Mouse (Mus musculus): ENCODE data around the gene 2410002F23Rik.
A peak's percentile ranks its signal among the peaks of the same experiment; 100 is the strongest.
"Not testable (repeated sequence)": the region's sequence is repeated elsewhere in the genome, so short reads cannot be mapped to it uniquely, and the experiment has no call there.

The 2410002F23Rik gene

DNA sequence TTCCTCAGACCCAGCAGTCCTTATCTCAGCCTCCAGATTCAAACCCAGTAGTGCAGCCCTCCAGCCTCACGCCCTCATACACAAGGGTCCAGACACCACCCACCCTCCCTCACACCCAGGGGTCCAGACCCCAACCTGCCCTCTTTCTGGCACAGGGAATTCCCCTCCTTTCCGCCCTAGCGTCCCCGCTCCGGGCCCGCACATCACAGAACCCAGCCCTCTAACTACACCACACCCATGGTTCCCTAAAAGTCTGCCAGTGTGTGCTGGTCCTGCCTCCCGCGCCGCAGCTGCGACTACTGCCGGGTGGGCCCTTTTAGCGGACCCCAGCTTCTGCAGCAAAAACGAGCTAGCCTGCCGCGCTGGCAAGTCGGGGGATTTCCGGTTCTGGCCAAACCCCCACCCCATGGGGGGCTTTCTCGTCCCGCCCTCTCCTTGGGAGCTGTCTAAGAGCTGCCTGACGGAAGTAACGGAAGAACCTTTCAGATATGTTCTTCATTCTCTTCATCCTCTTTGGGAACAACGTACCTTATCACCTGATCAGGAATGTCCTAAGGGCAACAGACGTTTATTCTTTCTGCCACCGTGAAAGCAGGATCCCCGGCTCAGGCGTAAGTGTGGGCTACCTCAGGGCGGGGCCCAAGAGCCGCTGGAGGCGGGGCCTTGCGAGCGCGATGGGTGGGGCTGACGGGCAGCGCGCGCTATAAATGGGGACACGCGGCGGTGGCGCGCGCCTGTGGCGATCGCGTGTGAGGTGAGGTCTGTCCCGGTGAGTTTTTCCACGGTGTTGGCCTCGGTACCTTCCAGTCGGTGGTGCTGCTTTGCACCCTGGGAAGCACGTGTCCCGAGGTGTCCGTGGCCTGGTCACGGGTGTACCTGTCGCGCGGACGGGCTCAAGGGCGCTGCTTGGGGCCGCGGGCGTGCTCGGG, at the start of gene 2410002F23Rik, which contains the start of gene 1700028J19Rik:
Gene 2410002F23Rik (plus strand): TSS at position 668 of the 929 bp plus-strand sequence.
Gene 1700028J19Rik (minus strand): TSS at position 641 of the 929 bp plus-strand sequence.
- DNase-seq (ENCODE audit: inconsistent age in 2 of 2, low spot score in 1 of 2): peak; percentile 93 to 98

DNA sequence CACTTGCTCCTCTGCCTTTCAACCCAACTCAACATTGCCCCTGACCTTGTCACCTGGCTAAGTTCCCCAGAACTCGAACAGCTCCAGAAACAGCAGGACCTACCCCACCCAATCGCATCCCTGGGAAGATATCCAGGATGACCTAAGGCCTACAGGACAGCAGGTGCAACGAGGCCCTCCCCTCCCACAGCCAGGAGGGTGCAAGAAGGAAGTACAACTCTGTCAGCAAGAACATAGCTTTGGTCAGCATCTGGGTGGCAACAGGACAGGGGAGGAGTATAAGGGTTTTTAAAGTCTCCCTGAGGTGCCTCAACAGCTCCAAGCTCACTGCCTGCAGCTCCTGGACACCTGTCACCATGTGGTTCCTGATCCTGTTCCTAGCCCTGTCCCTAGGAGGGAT, 48.6 kb upstream of the 2410002F23Rik start, which contains the start of gene Klk1b3:
Gene Klk1b3 (plus strand): TSS at position 301 of the 400 bp plus-strand sequence.
- DNase-seq (ENCODE audit: inconsistent age in 2 of 2, low spot score in 1 of 2): no peak

DNA sequence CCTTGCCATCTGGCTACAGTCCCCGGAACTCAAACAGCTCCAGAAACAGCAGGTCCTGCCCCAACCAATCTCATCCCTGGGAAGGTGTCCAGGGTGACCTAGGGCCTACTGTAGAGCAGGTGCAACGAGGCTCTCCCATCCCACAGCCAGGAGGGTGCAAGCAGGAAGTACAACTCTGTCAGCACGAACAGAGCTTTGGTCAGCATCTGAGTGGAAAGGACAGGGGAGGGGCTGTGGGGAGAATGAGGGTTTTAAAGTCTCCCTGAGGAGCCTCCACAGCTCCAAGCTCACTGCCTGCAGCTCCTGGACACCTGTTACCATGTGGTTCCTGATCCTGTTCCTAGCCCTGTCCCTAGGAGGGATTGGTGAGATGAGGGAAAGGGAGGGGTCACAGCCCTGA, 39.4 kb upstream of the 2410002F23Rik start, which contains the start of gene Klk1b4:
Gene Klk1b4 (plus strand): TSS at position 301 of the 400 bp plus-strand sequence.
- DNase-seq (ENCODE audit: inconsistent age in 2 of 2, low spot score in 1 of 2): not testable (repeated sequence)

DNA sequence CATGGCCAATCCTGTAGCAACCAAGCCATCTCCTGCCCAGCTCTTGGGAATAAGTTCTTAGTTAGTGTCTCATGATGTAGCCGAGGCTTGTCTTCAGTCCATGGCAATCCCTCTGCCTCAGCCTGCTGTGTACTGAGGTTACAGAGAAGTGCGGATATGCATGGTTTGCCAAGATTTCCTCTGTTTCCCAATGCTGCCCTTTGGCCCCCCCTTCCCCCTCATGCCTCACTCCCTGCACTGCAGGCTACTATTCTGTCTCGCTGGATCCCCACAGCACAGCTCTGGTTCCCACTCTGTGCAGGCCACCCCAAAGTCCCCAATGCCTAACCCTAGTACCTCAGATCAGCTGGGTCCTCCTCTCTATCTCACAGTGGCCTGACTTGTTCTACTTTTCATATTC, 38.2 kb upstream of the 2410002F23Rik start:
- DNase-seq (ENCODE audit: inconsistent age in 2 of 2, low spot score in 1 of 2): no peak

DNA sequence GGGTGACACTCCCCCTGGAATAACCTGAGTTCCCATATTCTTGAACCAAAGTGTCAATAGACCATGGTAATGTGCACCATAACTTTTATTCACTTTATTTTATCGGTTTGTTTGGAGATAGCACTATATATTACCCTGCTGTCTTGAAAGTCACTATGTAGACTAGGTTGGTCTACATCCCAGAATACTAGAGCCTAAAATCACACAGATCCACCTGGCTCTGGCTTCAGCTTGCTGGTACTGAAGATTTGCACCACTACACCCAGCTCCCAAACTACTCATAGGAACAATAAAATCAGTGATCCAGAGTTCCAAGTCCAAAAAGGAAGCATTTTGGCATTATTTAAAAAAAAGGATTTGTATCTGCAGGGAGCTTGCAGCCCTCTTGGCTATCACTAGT, 30.9 kb upstream of the 2410002F23Rik start, which contains the start of gene Klk1b5:
Gene Klk1b5 (plus strand): TSS at position 301 of the 400 bp plus-strand sequence.
- no peak for DNase-seq (ENCODE audit: inconsistent age in 2 of 2, low spot score in 1 of 2)

DNA sequence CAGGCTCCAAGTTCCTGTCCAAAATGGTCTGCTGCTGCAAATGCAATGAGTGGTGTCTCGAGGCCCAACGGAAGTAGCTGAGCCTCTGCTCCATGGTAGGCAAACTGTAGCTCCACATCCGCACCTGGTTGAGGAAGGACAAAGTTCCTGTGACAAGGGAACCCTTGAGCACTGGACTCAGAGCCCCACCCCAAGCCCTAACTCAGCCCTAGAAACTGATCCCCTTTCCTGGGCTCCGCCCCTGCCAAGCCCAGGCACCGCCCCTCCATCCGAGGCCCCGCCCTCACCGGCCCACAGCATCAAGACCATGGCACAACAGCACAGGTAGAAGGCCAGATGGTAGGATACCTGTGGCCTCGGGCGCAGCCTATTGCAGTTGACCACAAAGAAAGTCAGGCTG, 24.9 kb upstream of the 2410002F23Rik start:
- not testable (repeated sequence) for DNase-seq (ENCODE audit: inconsistent age in 2 of 2, low spot score in 1 of 2)

DNA sequence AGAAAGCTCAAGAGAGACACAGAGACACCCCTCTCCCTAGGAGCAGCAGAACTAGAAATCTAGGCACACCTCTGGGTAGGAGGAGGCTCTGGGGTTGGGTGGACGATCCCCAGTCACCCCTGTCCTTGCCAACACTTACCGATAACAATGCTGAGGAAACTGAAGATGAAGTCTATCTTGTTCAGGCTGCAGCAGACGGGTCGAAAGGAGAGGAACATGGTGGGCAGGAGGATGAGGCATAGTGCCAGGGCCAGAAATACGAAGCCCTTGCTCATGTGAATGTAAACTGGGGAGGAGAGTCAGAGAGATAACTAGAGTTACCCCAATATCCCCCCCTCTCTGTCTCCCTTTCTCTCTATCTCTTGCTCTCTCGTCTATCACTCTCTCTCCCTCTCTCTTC, 24.2 kb upstream of the 2410002F23Rik start:
- DNase-seq (ENCODE audit: inconsistent age in 2 of 2, low spot score in 1 of 2): not testable (repeated sequence)

DNA sequence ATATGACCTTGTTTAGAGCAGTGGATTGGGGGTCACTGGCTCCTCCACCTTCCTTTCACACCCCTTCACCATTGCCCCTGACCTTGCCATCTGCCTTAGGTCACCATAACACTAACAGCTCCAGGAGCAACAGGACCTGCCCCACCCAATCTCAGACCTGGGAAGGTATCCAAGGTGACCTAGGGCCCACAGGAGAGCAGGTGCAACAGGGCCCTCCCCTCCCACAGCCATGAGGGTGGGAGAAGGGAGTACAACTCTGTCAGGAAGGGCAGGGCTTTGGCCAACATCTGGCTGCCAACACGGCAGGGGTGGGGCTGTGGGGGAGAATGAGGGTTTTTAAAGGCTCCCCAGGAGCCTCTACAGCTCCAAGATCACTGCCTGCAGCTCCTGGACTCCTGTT, 21.4 kb upstream of the 2410002F23Rik start, which contains the start of gene Klk1:
Gene Klk1 (plus strand): TSS at position 285 of the 400 bp plus-strand sequence.
- no peak for DNase-seq (ENCODE audit: inconsistent age in 2 of 2, low spot score in 1 of 2)

DNA sequence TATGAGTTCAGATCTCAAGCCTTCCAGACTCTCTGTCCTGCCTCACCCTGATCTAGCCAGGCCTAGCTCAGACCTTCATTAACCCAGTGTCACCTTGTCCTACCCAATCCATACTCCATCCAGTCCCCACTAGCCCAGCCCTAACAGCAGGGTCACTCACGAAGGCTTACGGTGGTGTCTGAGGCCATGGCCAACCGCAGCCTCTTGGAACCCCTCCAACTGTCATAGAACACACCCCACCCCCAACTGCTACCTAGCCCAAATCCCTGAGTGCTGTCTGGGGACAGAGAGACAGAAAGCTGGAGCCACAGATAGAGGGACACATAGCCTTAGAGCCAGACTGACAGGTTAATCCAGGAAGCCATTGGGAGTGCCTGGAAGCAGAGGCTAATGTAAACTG, 10.6 kb upstream of the 2410002F23Rik start, which contains the start of gene Gm36864:
Gene Gm36864 (plus strand): TSS at position 269 of the 400 bp plus-strand sequence.
- DNase-seq (ENCODE audit: inconsistent age in 2 of 2, low spot score in 1 of 2): no peak

DNA sequence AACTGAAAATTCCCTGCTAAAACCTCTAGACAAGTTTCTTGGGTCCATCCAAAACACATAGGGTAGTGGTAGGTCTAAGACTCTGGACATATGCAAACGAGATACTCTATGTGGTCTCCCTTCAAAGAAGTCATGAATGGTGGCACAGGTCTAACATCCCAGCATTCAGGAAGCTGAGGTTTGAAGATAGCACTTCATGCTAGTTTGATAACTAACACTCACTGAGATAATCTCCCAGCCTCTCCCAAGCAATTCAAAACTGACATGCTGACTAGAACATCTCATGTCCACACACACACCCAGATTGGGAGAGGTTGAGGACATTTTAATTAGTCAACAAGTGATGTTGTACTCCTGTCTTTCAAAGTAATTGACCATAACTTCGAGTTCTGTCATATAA, 6.6 kb upstream of the 2410002F23Rik start:
- DNase-seq (ENCODE audit: inconsistent age in 2 of 2, low spot score in 1 of 2): no peak

DNA sequence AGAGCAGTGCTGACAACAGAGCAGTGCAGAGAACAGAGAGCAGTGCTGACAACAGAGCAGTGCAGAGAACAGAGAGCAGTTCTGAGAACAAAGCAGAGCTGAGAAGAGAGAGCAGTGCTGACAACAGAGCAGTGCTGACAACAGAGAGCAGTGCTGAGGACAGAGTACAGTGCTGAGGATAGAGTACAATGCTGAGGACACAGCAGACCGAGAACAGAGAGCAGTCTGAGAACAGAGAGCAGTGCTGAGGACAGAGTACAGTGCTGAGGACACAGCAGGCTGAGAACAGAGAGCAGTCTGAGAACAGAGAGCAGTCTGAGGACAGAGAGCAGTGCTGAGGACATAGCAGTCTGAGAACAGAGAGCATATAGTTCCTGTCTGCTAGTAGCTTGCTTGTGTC, 5.8 kb upstream of the 2410002F23Rik start:
- DNase-seq (ENCODE audit: inconsistent age in 2 of 2, low spot score in 1 of 2): no peak

DNA sequence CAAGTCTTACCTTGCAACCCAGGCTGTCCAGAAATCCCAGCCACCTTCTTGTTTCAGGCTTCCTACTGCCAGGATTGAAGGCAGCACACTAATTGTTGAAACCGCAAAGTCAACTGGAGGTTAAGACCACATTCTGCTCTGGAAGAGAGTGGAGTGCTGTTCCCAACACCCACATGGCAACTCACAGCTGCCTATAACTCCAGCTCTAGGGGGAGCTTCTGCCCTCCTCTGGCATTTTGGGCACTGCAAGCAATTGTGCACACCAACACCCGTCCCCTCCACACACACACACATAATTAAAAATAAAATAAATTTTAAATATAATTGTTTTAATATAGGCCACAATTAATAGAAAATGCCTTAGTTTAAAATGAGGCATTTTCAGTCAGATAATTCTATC, 5.4 kb upstream of the 2410002F23Rik start:
- no peak for DNase-seq (ENCODE audit: inconsistent age in 2 of 2, low spot score in 1 of 2)

DNA sequence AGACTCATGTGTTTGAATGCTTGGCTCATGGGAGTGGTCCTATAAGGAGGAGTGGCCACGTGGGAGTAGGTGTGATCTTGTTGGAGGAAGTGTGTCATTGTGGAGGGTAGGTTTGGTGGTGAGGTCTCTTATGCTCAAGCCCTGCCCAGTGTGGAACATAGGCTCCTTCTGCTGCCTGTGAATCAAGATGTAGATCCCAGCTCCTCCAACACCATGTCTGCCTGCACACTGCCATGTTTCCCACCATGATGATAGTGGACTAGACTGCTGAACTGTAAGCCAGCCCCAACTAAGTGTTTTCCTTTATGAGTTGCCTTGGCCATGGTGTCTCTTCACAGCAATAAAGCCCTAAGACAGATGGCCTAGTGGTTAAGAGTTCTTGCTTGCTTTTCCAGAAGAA, 2.4 kb upstream of the 2410002F23Rik start:
- no peak for DNase-seq (ENCODE audit: inconsistent age in 2 of 2, low spot score in 1 of 2)

DNA sequence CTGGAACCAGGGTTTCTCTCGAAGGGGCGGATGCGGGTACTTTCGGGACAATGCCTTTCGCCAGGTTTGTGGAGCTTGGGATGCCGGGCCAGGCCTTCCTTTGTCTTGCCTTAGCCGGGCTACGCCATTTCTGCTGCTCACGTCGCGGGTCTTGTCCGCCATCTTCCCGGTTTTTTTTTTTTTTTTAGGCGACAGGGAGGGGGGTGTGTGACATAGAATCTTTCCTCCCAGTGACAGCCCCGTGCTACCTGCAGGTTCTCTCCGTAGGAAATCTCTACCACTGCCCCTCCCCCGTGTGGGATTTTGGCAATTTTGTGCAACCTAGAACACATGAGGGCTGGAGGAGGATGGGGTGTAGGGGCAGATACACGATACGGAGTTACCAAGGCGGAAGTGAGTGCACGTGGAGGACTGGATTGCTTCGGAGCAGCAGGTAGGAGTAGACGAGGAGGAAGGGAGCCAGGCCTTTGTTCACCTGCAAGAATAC, 505 bp downstream of the 2410002F23Rik start:
- peak in 1 of 2 experiments; percentile 69 for DNase-seq (ENCODE audit: inconsistent age in 2 of 2, low spot score in 1 of 2)

DNA sequence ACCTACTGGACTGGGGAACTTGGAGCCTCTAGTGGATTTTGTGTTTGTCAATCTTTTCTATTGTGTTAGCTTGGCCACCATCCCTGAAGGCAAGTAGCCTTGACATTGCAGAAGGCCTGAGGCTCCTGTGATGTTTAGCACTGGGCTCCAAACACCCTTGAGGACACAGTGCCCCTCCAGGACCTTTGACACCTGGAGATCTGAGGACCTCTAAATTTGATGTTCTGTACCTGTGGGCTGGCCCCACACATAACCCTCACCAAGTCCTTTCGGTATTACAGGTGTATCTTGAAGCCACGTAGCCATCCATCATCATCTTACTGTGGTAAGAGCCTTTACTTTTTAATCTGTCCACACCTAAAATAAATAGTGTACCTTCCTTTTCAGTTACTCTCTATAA, 1.4 kb downstream of the 2410002F23Rik start:
- DNase-seq (ENCODE audit: inconsistent age in 2 of 2, low spot score in 1 of 2): peak in 1 of 2 experiments; percentile 52

DNA sequence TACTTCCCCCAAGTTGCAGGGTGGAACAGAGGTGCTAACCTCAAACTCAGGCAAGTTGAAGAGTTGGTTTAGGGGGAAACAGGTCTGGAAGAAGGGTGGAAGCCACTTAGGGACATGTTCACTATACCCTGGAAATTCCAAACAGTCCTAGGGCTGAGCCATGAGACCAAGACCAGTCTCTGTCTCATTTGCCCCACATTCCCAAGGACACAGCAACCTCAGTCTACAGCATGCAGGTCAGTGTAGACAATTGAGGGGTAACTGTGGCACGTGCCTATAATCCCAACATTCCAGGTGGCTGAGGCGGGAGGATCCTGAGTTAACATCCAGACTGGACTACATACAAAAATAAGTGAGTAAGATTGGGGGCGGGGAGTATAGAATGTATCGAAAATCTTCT, 2.7 kb downstream of the 2410002F23Rik start:
- DNase-seq (ENCODE audit: inconsistent age in 2 of 2, low spot score in 1 of 2): peak in 1 of 2 experiments; percentile 50

DNA sequence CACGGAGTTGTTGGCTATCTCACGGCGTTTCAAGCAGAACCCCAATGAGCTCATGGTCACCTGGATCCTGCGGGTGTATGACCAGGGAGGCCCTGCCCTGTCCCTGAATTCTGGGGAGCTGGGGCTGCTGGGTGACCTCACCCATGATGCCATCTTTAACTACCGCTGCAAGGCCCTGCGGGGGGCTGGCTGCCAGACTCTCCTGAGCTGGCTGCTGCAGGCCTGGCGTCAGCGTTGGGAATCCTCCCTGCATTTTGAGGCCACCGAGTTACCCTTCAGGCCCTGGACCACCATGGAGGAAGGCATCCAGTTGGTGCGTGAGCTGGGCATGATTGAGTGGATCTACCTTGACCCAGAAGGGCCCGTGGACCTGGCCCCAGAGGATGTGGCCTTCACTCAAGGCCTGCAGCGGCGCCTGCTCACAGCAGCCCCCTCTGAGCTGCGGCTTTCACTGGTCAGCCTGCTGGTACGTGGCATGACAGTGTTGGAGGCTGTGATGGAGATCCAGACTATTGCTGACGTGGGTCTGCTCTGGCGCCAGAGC, 4.3 kb downstream of the 2410002F23Rik start:
- peak; percentile 85 to 95 for DNase-seq (ENCODE audit: inconsistent age in 2 of 2, low spot score in 1 of 2)

DNA sequence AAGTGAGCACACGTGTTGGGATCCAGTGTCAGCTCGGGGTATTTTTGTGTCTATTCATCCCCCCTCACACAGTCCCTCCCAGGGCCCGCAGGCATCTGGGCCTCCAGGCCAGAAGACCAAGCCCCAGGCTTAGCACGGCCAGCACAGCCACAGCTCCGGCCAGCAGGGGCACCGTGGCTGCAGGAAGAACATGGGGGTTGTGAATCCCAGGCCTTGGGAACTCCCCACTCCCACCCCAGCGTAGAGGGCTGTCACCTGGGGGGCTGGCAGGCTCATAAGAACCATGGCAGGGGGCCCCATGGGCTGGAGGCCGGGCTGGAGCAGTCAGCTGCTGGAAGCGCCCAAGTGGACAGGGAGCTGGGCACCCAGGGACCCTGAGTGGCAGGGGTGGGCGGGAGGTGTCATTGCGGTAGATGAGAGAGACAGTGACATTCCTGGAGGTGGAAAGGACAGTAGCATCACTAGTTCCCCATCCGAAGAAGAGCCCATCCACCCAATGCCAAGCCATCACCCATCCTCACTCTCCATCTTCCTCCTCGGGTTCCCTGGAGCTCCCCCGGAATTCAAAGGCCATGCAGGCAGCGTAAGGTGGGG, 6.6 kb downstream of the 2410002F23Rik start:
- DNase-seq (ENCODE audit: inconsistent age in 2 of 2, low spot score in 1 of 2): peak in 1 of 2 experiments; percentile 48

DNA sequence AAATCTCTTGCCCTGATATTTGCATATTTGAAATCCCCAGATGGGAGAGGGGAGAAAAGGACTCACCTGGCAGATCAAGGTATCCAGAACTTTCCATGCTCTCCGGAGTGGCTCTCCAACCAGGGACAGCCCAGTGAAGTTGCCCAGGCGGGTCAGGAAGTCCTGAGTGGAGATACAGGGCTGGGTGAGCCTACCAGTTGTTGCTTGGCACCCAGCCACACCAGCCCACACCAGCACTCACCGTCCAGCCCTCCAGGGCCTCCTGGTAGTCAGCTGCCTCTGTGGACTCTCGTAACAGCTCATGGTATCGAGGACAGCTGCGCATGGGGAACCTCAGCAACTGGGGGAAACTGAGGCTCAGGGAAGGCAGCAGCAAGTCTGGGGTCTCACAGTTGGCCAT, 8.4 kb downstream of the 2410002F23Rik start:
- peak in 1 of 2 experiments; percentile 42 for DNase-seq (ENCODE audit: inconsistent age in 2 of 2, low spot score in 1 of 2)

DNA sequence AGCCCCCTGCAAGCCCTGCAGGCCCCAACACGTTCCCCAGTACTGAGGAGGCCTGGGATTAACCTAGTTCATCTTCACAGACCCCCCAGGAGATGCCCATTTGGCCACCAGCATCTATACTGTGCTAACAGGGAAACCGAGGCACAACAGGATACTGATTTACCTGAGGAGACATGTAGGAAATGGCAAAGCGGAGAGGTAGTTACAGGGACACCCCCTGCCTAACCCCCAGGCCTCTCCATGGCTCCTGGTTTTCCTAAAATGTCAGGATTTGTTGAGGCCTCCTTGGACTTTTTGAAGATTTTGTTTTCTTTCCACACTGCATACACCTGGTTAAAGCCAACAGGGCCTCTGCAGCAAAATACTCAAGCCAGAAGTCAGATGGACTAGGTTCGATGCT, 10.8 kb downstream of the 2410002F23Rik start, which contains the start of gene Acp4:
Gene Acp4 (minus strand): TSS at position 101 of the 400 bp plus-strand sequence.
- no peak for DNase-seq (ENCODE audit: inconsistent age in 2 of 2, low spot score in 1 of 2)

DNA sequence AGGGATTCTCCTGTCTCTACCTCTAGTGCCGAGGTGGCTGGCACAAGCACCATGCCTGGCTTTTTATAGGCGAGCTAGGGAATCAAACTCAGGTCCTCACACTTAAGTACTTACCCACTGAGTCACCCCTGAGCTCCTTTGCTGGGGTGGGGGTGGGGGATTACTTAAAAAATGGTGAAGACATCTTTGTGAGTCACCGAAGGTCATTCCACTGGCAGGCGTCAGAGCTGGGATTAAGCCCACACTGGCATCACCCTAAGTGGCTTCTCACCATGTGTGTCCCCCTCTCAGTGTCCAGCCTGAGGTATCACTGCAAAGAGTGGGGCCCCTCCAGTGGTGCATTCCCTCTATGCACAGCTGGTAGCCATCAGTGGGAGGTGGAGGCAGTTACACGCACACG, 13.9 kb downstream of the 2410002F23Rik start:
- DNase-seq (ENCODE audit: inconsistent age in 2 of 2, low spot score in 1 of 2): peak in 1 of 2 experiments; percentile 66

Measured in adrenal gland, adult (tissue).